Mouse (Mus musculus): ENCODE measurements at regions not wholly inside any gene's neighbourhood (a gene's known extent, or its start where the extent isn't known, plus 50 kb on each side); places are given as distances from the start of the nearest gene placed in this dataset.
A peak's percentile ranks its signal among the peaks of the same experiment; 100 is the strongest.

DNA sequence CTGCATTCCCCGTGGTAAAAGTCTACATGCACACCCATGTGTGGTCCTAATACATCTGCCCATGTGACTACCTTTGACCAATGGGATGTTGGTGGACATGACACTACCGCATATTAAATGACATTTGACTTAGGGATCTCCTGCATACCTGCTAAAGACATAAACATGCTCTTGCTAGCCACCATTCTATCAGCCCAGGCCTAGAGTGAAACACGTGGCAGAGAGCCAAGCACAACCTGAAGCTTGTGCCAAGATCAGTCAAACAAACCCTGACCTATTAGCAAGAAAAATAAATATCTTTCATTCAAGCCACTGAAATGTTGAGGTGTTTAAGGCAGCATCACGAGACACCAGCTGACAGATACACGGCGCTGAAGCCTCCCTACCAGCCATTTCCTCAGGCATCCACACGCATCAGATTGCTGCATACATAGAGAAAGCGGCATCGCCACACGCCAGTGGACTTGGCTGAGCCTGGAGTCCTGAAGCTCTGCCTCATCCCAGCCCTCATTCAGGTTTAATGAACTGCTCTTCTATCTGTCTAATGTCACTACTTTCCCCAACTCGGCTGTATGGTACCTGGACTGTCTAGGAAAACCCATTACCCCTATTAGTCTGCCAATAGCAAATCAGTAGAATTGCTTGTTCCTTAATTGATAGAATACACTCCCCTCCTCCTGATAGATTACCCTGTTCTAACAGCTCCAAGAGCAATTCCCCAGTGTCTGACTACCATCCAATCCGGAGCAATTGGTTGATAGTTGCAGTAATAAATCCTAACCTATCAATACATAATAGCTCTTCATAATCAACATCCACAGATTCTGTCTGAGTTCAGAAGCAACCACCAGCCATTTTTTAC is 242.8 kb upstream of the Rsrc1 start:
- DNase-seq, result peak; percentile 4

DNA sequence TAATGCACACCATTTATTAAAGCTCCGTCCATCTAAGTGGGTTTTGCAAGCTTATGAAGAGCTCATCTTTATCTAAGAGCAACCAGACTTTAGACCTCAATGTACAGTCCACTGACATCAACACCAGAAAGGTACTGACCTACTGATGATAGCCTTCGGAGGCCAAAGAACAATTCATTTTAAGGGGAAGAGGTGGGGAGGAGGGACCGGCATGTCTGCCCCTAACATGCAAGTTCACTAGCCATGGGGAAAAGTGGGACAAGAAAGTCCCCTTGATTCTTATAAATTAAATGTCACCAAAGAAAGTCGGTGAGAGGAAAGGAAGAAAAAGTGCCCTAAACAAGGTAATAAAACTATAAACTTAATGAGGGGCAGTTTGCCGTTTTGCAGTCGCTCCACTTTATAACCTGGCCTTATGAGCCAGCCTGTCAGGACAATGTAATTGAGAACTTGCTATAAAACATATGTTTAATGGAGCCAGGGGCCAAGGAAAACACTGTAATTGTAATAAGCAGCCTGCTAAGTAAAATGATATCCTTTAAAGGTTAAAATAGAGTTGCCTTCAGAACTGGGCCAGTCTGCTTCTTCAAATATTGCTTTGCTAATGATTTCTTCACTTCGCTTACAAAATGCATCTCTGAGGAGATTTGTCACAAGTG is 241.7 kb upstream of the Rsrc1 start:
- no peak for DNase-seq

DNA sequence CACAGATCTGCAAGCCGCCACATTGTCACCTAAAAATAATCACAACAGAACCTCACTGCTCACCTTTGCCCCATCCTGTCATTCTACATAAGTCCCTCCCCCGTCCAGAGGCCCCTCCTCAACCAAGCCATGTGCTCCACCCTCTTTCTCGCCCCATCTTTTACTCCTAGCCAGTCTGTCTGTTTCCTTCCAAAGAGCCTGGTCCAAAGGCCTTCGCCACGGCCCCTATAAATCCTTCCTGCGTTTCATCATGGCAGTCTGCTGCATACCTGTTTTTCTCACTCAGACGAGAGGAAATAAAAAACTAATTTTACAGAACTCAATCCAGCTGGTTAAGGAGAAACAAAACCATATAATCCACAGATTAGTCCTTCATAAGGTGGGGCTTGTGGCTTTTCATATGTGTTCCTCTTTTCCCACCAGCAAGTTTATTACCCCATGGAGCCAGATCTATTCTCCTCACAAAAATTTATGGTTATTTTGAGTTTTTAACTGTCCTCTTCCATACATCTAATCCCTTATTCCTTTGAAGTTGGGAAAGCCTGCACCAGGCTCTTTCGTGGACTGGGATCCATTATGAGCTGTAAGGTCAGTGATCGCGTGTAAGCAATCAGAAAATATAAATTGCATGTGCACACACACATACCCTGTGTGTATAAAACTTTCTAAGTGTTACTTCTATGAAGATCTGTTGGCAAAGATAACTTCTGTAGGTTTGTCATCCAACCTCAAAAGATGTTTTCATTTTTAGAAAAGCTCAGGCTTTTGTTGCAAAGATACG is 236.9 kb upstream of the Rsrc1 start:
- no peak for DNase-seq

DNA sequence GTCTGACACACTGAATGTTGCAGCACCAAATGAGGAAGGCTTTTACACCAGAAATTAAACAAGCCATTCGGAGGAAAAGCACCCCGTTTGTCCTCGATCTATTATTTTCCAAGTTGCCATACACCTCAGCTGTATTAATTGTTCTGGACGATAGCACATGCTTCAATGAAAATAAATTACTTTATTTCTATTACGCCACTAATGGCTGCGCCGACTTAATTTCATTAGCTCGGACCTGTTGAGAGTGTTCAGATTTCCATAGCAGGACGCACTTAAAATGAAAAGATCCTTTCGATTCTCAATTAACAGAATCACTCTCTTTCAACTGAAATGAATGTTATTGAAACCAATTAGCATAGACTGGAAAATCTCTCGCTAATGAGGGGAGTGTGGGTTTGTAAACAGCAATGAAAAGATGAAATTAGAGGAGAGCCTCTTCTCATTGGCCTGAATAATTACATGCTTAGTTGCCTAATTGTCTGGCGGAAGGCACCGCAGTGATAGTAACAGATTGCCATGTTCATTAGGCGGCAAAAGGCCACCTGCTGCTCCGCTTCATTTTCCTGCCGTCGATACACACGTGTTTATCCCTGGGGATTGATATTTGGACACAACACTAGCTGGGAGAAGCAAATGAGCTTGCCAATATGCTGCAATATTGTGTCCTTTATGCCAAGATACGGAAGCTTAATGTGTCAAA is 234.7 kb upstream of the Rsrc1 start:
- DNase-seq, result no peak

DNA sequence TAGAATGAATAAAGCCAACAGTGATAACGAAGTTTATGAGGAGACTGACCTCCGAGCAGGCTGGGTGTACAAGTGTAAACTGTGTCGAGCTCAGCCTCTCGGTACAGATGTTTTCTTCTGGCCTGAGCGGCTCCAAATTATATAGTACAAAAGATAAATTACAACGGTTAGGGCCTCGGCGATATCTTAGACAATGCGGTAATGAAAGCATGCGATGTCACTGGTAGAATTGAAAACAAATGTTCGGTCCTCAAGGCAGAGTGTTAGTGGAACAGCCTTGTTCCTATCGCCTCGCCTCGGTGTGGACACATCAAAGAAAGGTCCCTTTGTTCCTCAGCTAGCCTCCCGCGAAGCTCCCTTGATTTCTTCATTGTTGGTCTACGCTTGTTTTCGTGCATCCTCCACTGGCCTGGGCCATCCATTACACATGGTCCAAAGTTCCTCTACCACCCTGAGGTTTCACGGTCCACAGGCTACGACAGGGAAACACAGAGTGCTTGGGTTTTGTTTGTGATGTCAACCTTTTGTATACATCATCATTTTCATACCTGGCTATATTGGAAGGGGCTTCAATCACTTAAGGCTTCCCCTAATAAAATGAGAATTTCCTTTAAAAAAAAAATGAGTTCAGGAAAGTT is 234.0 kb upstream of the Rsrc1 start:
- DNase-seq, result no peak

DNA sequence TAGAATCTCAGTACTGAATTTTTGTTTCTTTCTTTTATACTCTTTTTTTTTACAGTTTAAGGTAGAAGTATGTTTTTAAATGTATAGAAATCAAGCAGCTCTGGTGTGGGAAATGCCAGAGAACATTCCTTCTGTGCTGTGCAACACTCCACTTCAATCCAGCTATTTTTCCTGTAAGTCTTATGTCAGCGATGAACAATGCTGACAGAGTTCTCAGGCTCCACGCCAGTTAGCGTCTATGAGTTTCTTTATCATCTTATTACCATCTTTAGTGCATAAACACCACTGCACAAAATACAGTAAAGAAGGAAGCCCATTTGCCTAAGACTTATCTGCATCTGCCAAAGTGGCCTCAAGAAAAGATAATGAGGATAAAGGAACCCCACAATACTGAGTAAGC is 223.0 kb upstream of the Rsrc1 start:
- no peak for DNase-seq

DNA sequence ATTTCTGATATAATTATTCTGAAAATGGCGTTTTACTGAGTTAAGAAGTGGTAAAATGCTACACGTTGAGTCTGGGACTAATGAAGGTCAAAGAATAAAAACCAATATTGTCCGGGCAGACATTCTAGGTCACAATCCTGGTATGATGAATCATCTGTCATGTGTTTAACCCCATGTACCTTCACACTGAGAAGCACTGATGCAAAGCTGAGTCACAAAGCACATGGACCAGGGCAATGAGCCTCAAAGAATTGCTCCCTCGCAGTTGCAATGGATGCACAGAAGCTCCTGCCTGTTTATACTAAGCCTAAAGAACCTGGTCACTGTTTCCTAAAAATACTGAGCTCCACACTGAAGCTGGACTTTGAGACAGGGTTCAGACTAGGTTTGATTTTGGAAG is 221.3 kb upstream of the Rsrc1 start:
- no peak for DNase-seq

DNA sequence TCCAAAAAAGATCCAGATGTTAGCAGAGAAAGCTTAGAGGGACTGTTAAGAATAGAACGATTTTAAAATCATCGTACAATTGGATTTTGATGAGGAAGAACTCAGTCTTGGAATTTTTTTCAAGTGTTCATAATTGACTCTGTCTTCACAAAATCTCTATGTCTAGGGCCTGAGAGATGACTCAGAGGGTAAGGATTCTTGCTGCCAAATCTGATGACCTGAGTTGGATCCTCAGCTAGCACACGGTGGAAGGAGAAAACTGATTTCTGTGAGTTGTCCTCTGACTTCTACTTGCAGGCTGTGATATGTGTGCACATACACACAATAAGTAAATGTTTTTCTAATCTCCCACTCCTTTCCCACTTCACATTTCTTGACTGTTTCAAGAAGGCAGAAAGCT is 218.7 kb upstream of the Rsrc1 start:
- no peak for DNase-seq

DNA sequence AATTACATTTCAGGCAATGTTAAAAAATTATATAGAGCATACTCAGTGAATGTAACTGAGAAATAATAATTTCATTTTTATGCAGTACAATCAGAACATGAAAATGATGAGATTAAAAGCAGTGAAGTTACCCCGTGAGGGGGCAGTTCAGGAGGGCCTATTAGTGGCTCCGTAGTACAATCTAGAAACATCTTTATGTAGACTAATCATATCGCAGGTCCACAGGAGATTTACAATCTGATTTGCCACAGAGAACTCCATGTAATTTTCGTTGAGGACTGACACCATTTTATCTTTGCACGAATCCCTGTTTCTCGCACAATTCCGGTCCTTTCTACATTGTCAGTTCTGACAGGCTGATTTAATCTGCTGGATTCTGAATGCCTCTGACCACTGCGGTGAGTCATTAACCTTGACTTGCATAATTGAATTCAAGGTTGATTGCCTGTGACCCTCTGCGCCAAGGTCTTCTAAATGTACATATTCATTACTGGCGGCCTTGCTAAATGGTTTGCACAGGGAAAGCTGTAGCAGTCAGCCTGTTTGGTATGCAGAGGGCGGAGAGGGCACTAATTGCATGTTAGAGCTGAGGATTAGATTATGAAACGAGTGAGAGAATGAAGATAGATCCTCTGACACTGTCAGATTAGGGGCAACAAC is 183.7 kb upstream of the Rsrc1 start:
- DNase-seq, result no peak

DNA sequence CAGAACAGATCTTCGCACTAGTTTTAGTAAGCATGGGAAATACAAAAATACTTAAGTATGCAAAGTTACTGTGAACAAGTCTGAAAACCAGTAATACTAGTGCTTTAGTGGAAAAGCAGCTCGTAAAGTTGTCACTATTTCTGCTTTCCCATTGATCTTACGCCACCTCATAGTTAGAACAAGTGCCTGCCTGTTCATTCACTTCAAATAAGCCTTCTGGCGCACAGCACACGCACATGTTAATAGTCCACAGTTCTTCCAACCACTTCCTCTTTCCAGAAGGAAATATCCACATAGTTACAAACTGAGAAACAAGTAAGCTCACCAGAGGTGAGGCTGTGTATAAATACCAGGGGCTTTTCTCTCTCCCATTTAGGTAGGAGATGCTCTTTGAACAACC is 182.9 kb upstream of the Rsrc1 start:
- DNase-seq, result no peak

DNA sequence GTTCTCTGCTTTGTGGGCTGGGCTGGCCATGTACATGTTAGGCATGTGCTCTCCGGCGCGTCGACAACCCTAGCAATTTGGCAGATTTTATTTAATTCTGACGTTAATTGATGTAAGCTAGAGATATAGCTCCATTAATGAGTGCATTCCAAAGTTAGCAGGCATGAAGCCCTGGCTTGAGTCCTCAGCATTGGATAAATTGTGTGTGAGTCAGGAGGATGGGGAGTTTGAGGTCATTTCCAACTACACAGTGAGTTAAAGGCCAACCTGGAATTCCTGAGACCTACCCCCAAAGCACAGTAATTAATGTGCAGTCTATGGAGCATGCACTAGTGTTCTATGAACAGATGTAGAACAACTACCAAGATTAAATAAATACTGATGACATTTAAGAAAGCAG is 178.7 kb upstream of the Rsrc1 start:
- no peak for DNase-seq

DNA sequence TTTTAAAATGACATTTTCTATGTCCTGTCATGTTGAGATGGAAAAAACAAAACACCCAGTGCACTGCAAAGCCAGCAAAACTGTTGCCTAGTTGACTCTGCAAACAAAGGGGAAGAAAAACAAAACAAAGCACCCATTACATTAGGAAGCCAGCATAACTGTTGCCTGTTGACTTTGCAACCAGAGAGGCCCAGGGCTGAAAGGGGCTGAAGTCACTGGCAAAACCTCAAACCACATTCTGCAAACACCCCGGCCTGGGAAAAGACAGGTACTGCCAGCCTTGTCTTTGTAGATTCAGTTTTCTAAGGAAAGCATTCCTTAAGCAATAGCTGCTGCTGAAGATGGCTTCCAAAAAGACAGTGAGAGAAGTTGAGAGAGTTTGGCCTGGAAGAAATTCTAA is 175.0 kb upstream of the Rsrc1 start:
- DNase-seq, result no peak

DNA sequence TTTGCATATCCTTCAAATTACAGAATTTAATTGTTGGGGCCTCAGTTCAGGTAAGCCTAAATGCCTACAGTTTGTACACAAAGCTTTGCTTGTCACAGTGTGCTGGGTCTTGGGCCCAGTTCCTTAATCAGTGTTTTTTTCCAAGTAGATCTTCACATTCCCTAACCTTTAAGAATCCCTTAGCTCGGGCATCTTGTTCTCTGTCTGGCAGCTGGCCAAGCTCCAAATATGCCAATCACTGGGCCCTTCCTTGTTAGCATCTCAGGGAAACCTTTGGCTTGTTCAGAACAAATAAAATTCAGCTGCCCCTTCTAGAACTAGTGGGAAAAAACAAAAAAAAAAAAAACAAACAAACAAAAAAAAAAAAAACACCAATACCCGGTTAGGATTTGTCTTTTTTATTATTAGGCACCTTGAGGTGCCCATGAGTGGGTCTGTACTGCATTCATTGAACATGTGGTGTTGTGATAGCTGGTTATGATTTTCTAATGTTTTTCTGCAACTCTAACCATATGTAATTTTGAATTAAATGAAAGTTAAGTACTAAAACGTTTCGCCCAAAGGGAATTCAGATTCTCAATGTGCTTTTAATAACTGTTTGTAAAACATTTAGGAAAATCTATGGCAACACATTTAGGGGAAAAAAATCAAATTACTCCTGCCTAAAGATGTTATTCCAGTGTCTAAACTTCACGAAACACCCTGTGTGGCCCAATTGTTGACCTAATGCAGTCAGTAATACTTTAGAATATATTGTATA is 168.3 kb upstream of the Rsrc1 start:
- DNase-seq, result no peak

DNA sequence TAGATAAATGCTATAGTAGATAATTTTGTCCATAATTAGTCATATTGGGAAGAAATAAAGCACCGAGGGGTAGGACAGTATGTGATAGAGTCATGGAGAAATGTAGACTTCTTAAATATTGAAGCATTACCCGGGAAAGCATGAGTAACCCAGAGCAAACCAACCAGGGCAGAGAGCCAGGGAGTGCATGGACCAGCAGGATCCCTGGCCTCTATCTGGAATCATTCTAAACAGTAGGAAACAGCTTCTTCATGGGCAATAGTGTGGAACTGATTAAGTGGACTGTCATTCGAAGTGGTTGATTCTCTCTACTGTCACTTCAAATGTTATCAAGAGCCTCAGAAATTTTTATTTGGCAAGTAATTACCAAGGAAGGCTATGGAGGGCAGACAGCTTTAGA is 155.4 kb upstream of the Rsrc1 start:
- no peak for DNase-seq
